Mouse (Mus musculus) heart, embryonic 16.5 days (tissue): ENCODE measurements around the gene Grin2c. TPM values are rescaled to one million over a fixed set of nuclear protein-coding genes. Genes with fewer than 3 reads are reported as not detected.

Experiments used
- ATAC-seq: fragments of 200-750 bp; cut with Nextera tagmentation; replicated peaks from 2 replicates; pipeline ENCODE4 v1.8.0; 2017; ENCODE audit warnings: moderate number of reproducible peaks; ENCODE audit not compliant: insufficient read depth, low FRiP score; ENCODE audit errors: extremely low read depth
- H3K27ac ChIP-seq: fragments of 300-500 bp; sonication (generic); 2 replicates; pipeline ENCODE4 v1.5.1; 2014; ENCODE audit warnings: mild to moderate bottlenecking, low read length, control low read depth, moderate library complexity
- H3K27me3 ChIP-seq: fragments of 300-500 bp; sonication (generic); 2 replicates; pipeline ENCODE4 v1.6.1; 2014; ENCODE audit warnings: low read length, mixed read lengths; ENCODE audit not compliant: control insufficient read depth, insufficient read depth
- H3K36me3 ChIP-seq: fragments of 300-500 bp; sonication (generic); 2 replicates; pipeline ENCODE4 v1.6.1; 2014; ENCODE audit not compliant: control insufficient read depth, insufficient read depth
- H3K4me1 ChIP-seq: fragments of 300-500 bp; sonication (generic); 2 replicates; pipeline ENCODE4 v1.6.1; 2014; ENCODE audit warnings: low read length, mixed read lengths; ENCODE audit not compliant: control insufficient read depth, insufficient read depth
- H3K4me2 ChIP-seq: fragments of 300-500 bp; sonication (generic); 2 replicates; pipeline ENCODE4 v1.6.1; 2014; ENCODE audit warnings: low read depth, mild to moderate bottlenecking, control low read depth, low read length
- H3K4me3 ChIP-seq: fragments of 300-500 bp; sonication (generic); 2 replicates; pipeline ENCODE4 v1.5.1; 2014; ENCODE audit warnings: mild to moderate bottlenecking, control low read depth, low read length
- H3K9ac ChIP-seq: fragments of 300-500 bp; sonication (generic); 2 replicates; pipeline ENCODE4 v1.6.1; 2014; ENCODE audit warnings: low read length, control low read depth
- H3K9me3 ChIP-seq: fragments of 300-500 bp; sonication (generic); replicated peaks from 2 replicates; pipeline ENCODE4 v1.6.1; 2016; ENCODE audit warnings: low read length; ENCODE audit not compliant: control insufficient read depth
- WGBS: fragments of 180-500 bp; shearing (Covaris S2); extraction: QIAGEN DNeasy Blood & Tissue Kit; methylation state at CpG from one replicate; pipeline ENCODE4 v1.1.7; 2014; 5-methylcytosine and 5-hydroxymethylcytosine counted together
- polyA plus RNA-seq: library from polyadenylated mRNA; unstranded; fragments of >200 nt; fragmentation: Nextera tagmentation; extraction: Ambion mirVana; gene quantifications from 2 replicates; pipeline ENCODE4 v1.2.1, GENCODE M21; 2015

The Grin2c gene
- polyA plus RNA-seq, 1 experiment from 2014 or later = 0.21 TPM

GRCm38 (mm10) chr11:115270148-115270861 is 3.3 kb upstream of the Grin2c start:
- Histone ChIP-seq H3K4me3 (no peak overlapping the region), H3K9me3 (no peaks in the 10 kb centered on the region), H3K27me3 (peaks cover 36% of the 10 kb centered on the region), H3K4me1 (peaks cover 15% of the 10 kb centered on the region), H3K4me2 (no peak overlapping the region), H3K36me3 (no peaks in the 10 kb centered on the region), H3K9ac (no peak overlapping the region), H3K27ac (no peak overlapping the region)
- no peak for ATAC-seq
- 30% methylated on average over 19 of the region's 19 CpGs for WGBS

GRCm38 (mm10) chr11:115269330-115270066 is 2.5 kb upstream of the Grin2c start:
- ATAC-seq = no peak

GRCm38 (mm10) chr11:115267958-115268357 is 915 bp upstream of the Grin2c start:
- H3K27me3 ChIP-seq = peaks cover 56% of the 10 kb centered on the region
- WGBS = 80% methylated on average over 11 of the region's 11 CpGs

More at GRCm38 (mm10) chr11:115269330-115270066, 2.5 kb upstream of the Grin2c start:
- Histone ChIP-seq H3K27ac (no peak overlapping the region), H3K9me3 (no peaks in the 10 kb centered on the region), H3K4me2 (no peak overlapping the region), H3K4me3 (no peak overlapping the region), H3K4me1 (peaks cover 19% of the 10 kb centered on the region), H3K9ac (no peak overlapping the region), H3K36me3 (no peaks in the 10 kb centered on the region), H3K27me3 (peaks cover 43% of the 10 kb centered on the region)
- 90% methylated on average over 27 of the region's 27 CpGs for WGBS

GRCm38 (mm10) chr11:115266400-115266778 is 654 bp downstream of the Grin2c start:
- Histone ChIP-seq H3K27me3 (peaks cover 72% of the 10 kb centered on the region), H3K9ac (no peak overlapping the region; the same call in 1 of the 2 replicates), H3K36me3 (no peaks in the 10 kb centered on the region), H3K27ac (no peak overlapping the region), H3K4me2 (peak overlapping the region; percentile 71), H3K4me3 (peak overlapping the region; percentile 47), H3K4me1 (peaks cover 19% of the 10 kb centered on the region), H3K9me3 (no peaks in the 10 kb centered on the region)
- ATAC-seq = no peak
- 3% methylated on average over 22 of the region's 22 CpGs for WGBS

More at GRCm38 (mm10) chr11:115267958-115268357, 915 bp upstream of the Grin2c start:
- H3K4me2 ChIP-seq = no peak overlapping the region
- H3K36me3 ChIP-seq = no peaks in the 10 kb centered on the region
- H3K9me3 ChIP-seq = no peaks in the 10 kb centered on the region
- no peak overlapping the region for H3K9ac ChIP-seq
- no peak overlapping the region for H3K4me3 ChIP-seq
- H3K27ac ChIP-seq = no peak overlapping the region
- ATAC-seq = no peak
- peaks cover 19% of the 10 kb centered on the region for H3K4me1 ChIP-seq

- no peak for ATAC-seq
- no peak overlapping the region for H3K9ac ChIP-seq
- H3K27ac ChIP-seq = no peak overlapping the region
- H3K4me3 ChIP-seq = peak overlapping the region; percentile 47
- H3K27me3 ChIP-seq = peaks cover 77% of the 10 kb centered on the region
- H3K36me3 ChIP-seq = no peaks in the 10 kb centered on the region
- 3% methylated on average over 20 of the region's 20 CpGs for WGBS
- peak overlapping the region; percentile 56; the same call in 1 of the 2 replicates for H3K4me2 ChIP-seq
- no peaks in the 10 kb centered on the region for H3K9me3 ChIP-seq
- peaks cover 19% of the 10 kb centered on the region for H3K4me1 ChIP-seq
Observed at GRCm38 (mm10) chr11:115265771-115266399, 1.2 kb downstream of the Grin2c start.

GRCm38 (mm10) chr11:115264862-115265668 is 2.0 kb downstream of the Grin2c start:
- peaks cover 85% of the 10 kb centered on the region for H3K27me3 ChIP-seq
- H3K4me2 ChIP-seq = peak overlapping the region; percentile 56
- peak overlapping the region; percentile 31; the same call in 1 of the 2 replicates for H3K9ac ChIP-seq
- no peak overlapping the region for H3K27ac ChIP-seq
- H3K4me3 ChIP-seq = peak overlapping the region; percentile 35
- H3K9me3 ChIP-seq = no peaks in the 10 kb centered on the region
- ATAC-seq = no peak
- whole genome bisulfite sequencing = 10% methylated on average over 39 of the region's 39 CpGs
- H3K36me3 ChIP-seq = no peaks in the 10 kb centered on the region
- peaks cover 19% of the 10 kb centered on the region for H3K4me1 ChIP-seq

GRCm38 (mm10) chr11:115264136-115264861 is 2.7 kb downstream of the Grin2c start:
- Histone ChIP-seq H3K4me3 (no peak overlapping the region), H3K27me3 (peaks cover 93% of the 10 kb centered on the region), H3K36me3 (no peaks in the 10 kb centered on the region), H3K27ac (no peak overlapping the region), H3K4me2 (no peak overlapping the region), H3K9me3 (no peaks in the 10 kb centered on the region), H3K4me1 (peaks cover 19% of the 10 kb centered on the region), H3K9ac (no peak overlapping the region)
- ATAC-seq = no peak
- 63% methylated on average over 7 of the region's 7 CpGs for WGBS

GRCm38 (mm10) chr11:115262954-115263353 is 4.1 kb downstream of the Grin2c start:
- H3K27me3 ChIP-seq = peaks cover 97% of the 10 kb centered on the region
- H3K36me3 ChIP-seq = no peaks in the 10 kb centered on the region
- no peak overlapping the region for H3K4me2 ChIP-seq
- H3K9ac ChIP-seq = no peak overlapping the region
- no peak overlapping the region for H3K4me3 ChIP-seq
- H3K9me3 ChIP-seq = no peaks in the 10 kb centered on the region
- 65% methylated on average over 11 of the region's 11 CpGs for WGBS
- no peak for ATAC-seq
- H3K27ac ChIP-seq = no peak overlapping the region
- peaks cover 20% of the 10 kb centered on the region for H3K4me1 ChIP-seq
